Mouse (Mus musculus) intestine, embryonic 14.5 days (tissue): ENCODE data around the gene Tmem25. TPM values are rescaled to one million over a fixed set of nuclear protein-coding genes. Genes with fewer than 3 reads are reported as not detected.

Source experiments
- polyA plus RNA-seq: library from polyadenylated mRNA; unstranded; fragments of >200 nt; fragmentation: Nextera tagmentation; extraction: Ambion mirVana; gene quantifications from 2 replicates; pipeline ENCODE4 v1.2.1, GENCODE M21; 2014

Tmem25 gene
- polyA plus RNA-seq, 1 experiment from 2014 or later = 3.9 TPM

Other genes starting within 250 kb of the Tmem25 start
- 0.82 and 0.89 TPM in 2 replicates for gene Cxcr5, start 237.4 kb downstream of the Tmem25 start, polyA plus RNA-seq
- 17.6 and 17.8 TPM in 2 replicates for gene Ddx6, start 194.4 kb downstream of the Tmem25 start, polyA plus RNA-seq
- not detected in 2 replicates for gene Treh, start 126.1 kb downstream of the Tmem25 start, polyA plus RNA-seq
- 21.4 and 22.6 TPM in 2 replicates for gene Phldb1, start 64.1 kb downstream of the Tmem25 start, polyA plus RNA-seq
- gene Arcn1, start 31.5 kb downstream of the Tmem25 start, polyA plus RNA-seq = 188 and 192 TPM in 2 replicates
- gene Ift46, start 31.4 kb downstream of the Tmem25 start, polyA plus RNA-seq = 87.8 and 96.0 TPM in 2 replicates
- 1.5 and 2.7 TPM in 2 replicates for gene Ttc36, start 3.8 kb upstream of the Tmem25 start, polyA plus RNA-seq
- gene Kmt2a, start 82.0 kb upstream of the Tmem25 start, polyA plus RNA-seq = 10.4 and 14.7 TPM in 2 replicates
- gene Atp5l, start 121.4 kb upstream of the Tmem25 start, polyA plus RNA-seq = 722 and 905 TPM in 2 replicates
- gene Ube4a, start 166.3 kb upstream of the Tmem25 start, polyA plus RNA-seq = 28.0 and 31.3 TPM in 2 replicates
- 0.35 and 0.55 TPM in 2 replicates for gene Cd3g, start 181.1 kb upstream of the Tmem25 start, polyA plus RNA-seq
- gene Cd3d, start 182.5 kb upstream of the Tmem25 start, polyA plus RNA-seq = not detected in 2 replicates
- gene Cd3e, start 210.3 kb upstream of the Tmem25 start, polyA plus RNA-seq = 0.49 TPM in 1 of 2 replicates, not detected in the other
- 26.7 and 27.0 TPM in 2 replicates for gene Mpzl2, start 240.5 kb upstream of the Tmem25 start, polyA plus RNA-seq